Mouse (Mus musculus): ENCODE measurements around the gene Hck. TPM values are rescaled to one million over a fixed set of nuclear protein-coding genes. Genes with fewer than 3 reads are reported as not detected.

The Hck gene
- polyA plus RNA-seq, 1 experiment from 2014 or later: 1.1 TPM

- H3K4me3 ChIP-seq: no peak overlapping the region
- no peak overlapping the region for H3K4me2 ChIP-seq
- H3K36me3 ChIP-seq (ENCODE audit: poor library complexity, severe bottlenecking): no peaks in the 10 kb centered on the region
- ATAC-seq: no peak
- WGBS: 82% methylated on average over 7 of the region's 7 CpGs
- peaks cover 2% of the 10 kb centered on the region; the same call in 1 of the 2 replicates for H3K27me3 ChIP-seq
- no peaks in the 10 kb centered on the region for H3K9me3 ChIP-seq (replicated peaks)
- H3K4me1 ChIP-seq: peaks cover 8% of the 10 kb centered on the region; the same call in 1 of the 2 replicates
- H3K27ac ChIP-seq: no peak overlapping the region
- no peak overlapping the region for H3K9ac ChIP-seq
These were observed 30.9 kb downstream of the Hck start for GRCm38 (mm10) chr2:153139158-153139557.

DNA sequence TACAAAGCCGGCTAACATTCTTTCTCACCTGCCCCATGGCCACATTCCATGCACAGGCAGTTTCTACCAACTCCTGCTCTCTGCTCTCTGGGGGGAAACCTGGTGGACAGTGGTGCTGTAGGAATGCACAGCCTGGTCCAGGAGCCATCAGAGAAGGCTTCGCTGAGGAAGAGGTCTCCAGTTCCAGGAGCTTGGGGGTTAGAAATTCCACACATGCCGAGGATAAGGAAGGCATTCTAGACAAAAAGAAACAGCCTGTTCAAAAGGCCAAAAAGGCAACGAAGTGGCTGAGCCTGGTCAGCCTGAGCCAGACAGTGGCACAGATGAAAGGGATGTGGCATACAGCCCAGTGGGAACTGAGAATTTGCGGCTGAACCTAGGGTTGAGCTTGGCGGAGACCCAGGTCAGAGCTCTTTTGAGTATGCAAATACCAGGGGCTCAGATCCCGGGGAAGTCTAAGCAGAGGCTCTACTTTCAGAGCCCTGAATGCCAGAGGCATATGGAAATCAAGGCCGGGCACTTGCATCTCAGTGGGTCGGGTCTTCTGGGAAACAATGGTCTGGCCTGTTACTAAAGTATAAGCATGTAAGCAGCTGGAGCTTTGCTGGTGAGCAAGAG, 31.8 kb downstream of the Hck start:
- WGBS: 10% methylated on average over 9 of the region's 9 CpGs
- Histone ChIP-seq H3K9me3 (replicated peaks) (no peaks in the 10 kb centered on the region), H3K4me2 (no peak overlapping the region), H3K4me1 (peaks cover 8% of the 10 kb centered on the region; the same call in 1 of the 2 replicates), H3K36me3 (ENCODE audit: poor library complexity, severe bottlenecking) (no peaks in the 10 kb centered on the region), H3K4me3 (no peak overlapping the region), H3K9ac (no peak overlapping the region), H3K27me3 (0 out of 2 replicates have a peak, but pooled peaks cover 2% of the 10 kb centered on the region), H3K27ac (0 out of 2 replicates have a peak overlapping the region, but pooled peaks have one; percentile 6)
- ATAC-seq: peak; percentile 65; the same call in 1 of the 2 replicates

DNA sequence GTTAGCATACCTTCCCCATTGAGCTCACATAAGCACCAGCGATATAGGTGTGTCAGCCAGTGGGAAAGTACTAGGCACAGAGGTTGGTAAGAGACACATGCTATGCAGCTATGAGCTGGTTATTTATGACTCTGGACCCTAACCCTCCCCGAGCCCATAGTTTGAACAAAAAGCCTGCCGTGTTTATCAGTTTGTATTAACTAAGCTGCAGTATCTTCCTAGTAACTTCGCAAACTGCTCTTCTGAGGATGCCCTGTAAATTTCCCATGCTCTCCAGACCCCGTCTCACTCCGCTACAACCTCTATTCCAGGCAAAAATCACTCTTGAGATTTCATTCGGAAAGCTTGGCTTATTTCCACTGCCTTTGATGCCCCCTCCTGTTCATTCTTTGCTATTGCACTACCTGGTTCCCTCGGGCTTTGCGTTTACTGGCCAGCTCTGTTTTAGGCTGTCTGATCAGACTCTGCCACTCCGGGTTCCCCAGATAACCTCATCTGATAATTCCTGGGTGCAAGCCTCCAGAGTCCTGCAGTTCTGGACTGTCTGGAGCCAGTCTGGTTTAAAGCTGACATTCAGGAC, 34.4 kb downstream of the Hck start:
- peak; percentile 43; the same call in 1 of the 2 replicates for ATAC-seq
- H3K27ac ChIP-seq: no peak overlapping the region
- no peak overlapping the region for H3K4me2 ChIP-seq
- no peaks in the 10 kb centered on the region for H3K36me3 ChIP-seq (ENCODE audit: poor library complexity, severe bottlenecking)
- 34% methylated on average over 10 of the region's 10 CpGs for WGBS
- no peak overlapping the region for H3K4me3 ChIP-seq
- no peak overlapping the region for H3K9ac ChIP-seq
- H3K27me3 ChIP-seq: peaks cover 16% of the 10 kb centered on the region; the same call in 1 of the 2 replicates
- no peaks in the 10 kb centered on the region for H3K9me3 ChIP-seq (replicated peaks)
- peaks cover 8% of the 10 kb centered on the region; the same call in 1 of the 2 replicates for H3K4me1 ChIP-seq

DNA sequence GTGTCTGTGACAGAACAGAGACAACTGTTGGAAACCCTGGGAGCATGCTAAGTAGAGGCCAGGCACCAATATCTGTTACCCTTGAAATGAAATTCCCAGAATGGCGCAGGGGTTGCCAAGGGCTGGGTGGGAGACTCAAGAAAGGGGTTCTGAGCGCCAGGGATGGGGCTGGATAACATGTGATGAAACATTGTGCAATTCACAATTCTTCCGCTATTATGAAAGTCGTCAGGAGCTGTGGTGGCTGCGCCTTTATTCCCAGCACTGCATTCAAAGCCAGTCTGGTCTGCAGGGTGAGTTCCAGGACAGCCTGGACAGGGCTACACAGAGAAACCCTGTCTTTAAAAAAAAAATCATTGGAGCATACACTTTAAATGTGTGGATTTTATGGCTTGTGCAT, 37.1 kb downstream of the Hck start:
- 0 out of 2 replicates have a peak, but pooled peaks cover under 1% of the 10 kb centered on the region for H3K4me1 ChIP-seq
- H3K4me2 ChIP-seq: no peak overlapping the region
- no peak overlapping the region for H3K9ac ChIP-seq
- no peaks in the 10 kb centered on the region for H3K36me3 ChIP-seq (ENCODE audit: poor library complexity, severe bottlenecking)
- no peak overlapping the region for H3K4me3 ChIP-seq
- H3K27me3 ChIP-seq: peaks cover 16% of the 10 kb centered on the region; the same call in 1 of the 2 replicates
- H3K9me3 ChIP-seq (replicated peaks): no peaks in the 10 kb centered on the region
- ATAC-seq: no peak
- 79% methylated on average over 5 of the region's 5 CpGs for WGBS
- H3K27ac ChIP-seq: no peak overlapping the region

- Histone ChIP-seq H3K27me3 (peaks cover 23% of the 10 kb centered on the region; the same call in 1 of the 2 replicates), H3K36me3 (ENCODE audit: poor library complexity, severe bottlenecking) (no peaks in the 10 kb centered on the region), H3K27ac (no peak overlapping the region), H3K4me1 (no peaks in the 10 kb centered on the region), H3K4me3 (no peak overlapping the region), H3K4me2 (no peak overlapping the region), H3K9ac (no peak overlapping the region), H3K9me3 (replicated peaks) (no peaks in the 10 kb centered on the region)
- no peak for ATAC-seq
- 76% methylated on average over 3 of the region's 3 CpGs for WGBS
These were observed 39.0 kb downstream of the Hck start for GRCm38 (mm10) chr2:153147236-153147635.

DNA sequence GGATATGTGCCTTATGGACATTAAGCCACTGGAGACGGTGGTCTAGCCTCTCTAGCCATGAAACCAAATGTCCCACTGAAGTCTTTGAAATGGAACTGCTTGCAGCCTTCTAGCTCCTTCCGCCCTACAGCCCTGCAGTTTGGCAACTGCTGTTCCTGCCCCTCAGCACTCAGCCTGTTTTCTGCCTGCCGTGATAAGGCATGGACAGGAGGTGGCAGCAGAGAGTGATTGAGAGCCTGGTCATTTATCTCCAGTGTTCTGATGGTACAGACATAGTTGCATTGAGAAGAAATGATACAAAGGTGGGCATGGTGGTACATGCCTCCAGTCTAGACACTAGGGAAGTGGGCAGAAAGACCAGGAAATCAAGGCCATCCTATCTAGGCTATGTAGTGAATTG, 39.4 kb downstream of the Hck start:
- WGBS: 24% methylated on average over 3 of the region's 3 CpGs
- H3K4me3 ChIP-seq: no peak overlapping the region
- no peak overlapping the region for H3K4me2 ChIP-seq
- H3K27me3 ChIP-seq: peaks cover 23% of the 10 kb centered on the region; the same call in 1 of the 2 replicates
- 0 out of 2 replicates have a peak, but pooled peaks have one; percentile 30 for ATAC-seq
- no peaks in the 10 kb centered on the region for H3K4me1 ChIP-seq
- no peaks in the 10 kb centered on the region for H3K9me3 ChIP-seq (replicated peaks)
- H3K27ac ChIP-seq: no peak overlapping the region
- H3K36me3 ChIP-seq (ENCODE audit: poor library complexity, severe bottlenecking): no peaks in the 10 kb centered on the region
- H3K9ac ChIP-seq: no peak overlapping the region

GRCm38 (mm10) chr2:153149742-153150141, 41.5 kb downstream of the Hck start:
- H3K4me2 ChIP-seq: no peak overlapping the region
- H3K4me1 ChIP-seq: no peaks in the 10 kb centered on the region
- H3K36me3 ChIP-seq (ENCODE audit: poor library complexity, severe bottlenecking): no peaks in the 10 kb centered on the region
- no peak overlapping the region for H3K9ac ChIP-seq
- H3K4me3 ChIP-seq: no peak overlapping the region
- peaks cover 32% of the 10 kb centered on the region; the same call in 1 of the 2 replicates for H3K27me3 ChIP-seq
- H3K9me3 ChIP-seq (replicated peaks): no peaks in the 10 kb centered on the region
- 79% methylated on average over 3 of the region's 3 CpGs for WGBS
- H3K27ac ChIP-seq: no peak overlapping the region
- no peak for ATAC-seq

- peaks cover 37% of the 10 kb centered on the region; the same call in 1 of the 2 replicates for H3K27me3 ChIP-seq
- no peak overlapping the region for H3K4me3 ChIP-seq
- H3K36me3 ChIP-seq (ENCODE audit: poor library complexity, severe bottlenecking): no peaks in the 10 kb centered on the region
- H3K27ac ChIP-seq: no peak overlapping the region
- no peak overlapping the region for H3K9ac ChIP-seq
- no peaks in the 10 kb centered on the region for H3K9me3 ChIP-seq (replicated peaks)
- H3K4me1 ChIP-seq: no peaks in the 10 kb centered on the region
- no peak overlapping the region for H3K4me2 ChIP-seq
- no peak for ATAC-seq
- 82% methylated on average over 7 of the region's 7 CpGs for WGBS
These were observed 42.8 kb downstream of the Hck start for GRCm38 (mm10) chr2:153151026-153151425.

GRCm38 (mm10) chr2:153151926-153152665, 43.8 kb downstream of the Hck start:
- peaks cover 26% of the 10 kb centered on the region; the same call in 1 of the 2 replicates for H3K27me3 ChIP-seq
- H3K4me3 ChIP-seq: no peak overlapping the region
- H3K9me3 ChIP-seq (replicated peaks): no peaks in the 10 kb centered on the region
- 83% methylated on average over 8 of the region's 8 CpGs for WGBS
- no peaks in the 10 kb centered on the region for H3K36me3 ChIP-seq (ENCODE audit: poor library complexity, severe bottlenecking)
- no peaks in the 10 kb centered on the region for H3K4me1 ChIP-seq
- no peak overlapping the region for H3K9ac ChIP-seq
- H3K4me2 ChIP-seq: no peak overlapping the region
- no peak overlapping the region for H3K27ac ChIP-seq
- ATAC-seq: no peak

GRCm38 (mm10) chr2:153153033-153153450, 44.8 kb downstream of the Hck start:
- H3K9me3 ChIP-seq (replicated peaks): no peaks in the 10 kb centered on the region

GRCm38 (mm10) chr2:153157270-153157669, 49.0 kb downstream of the Hck start:
- Histone ChIP-seq H3K4me3 (no peak overlapping the region), H3K36me3 (ENCODE audit: poor library complexity, severe bottlenecking) (no peaks in the 10 kb centered on the region), H3K27ac (no peak overlapping the region), H3K9me3 (replicated peaks) (no peaks in the 10 kb centered on the region), H3K4me2 (no peak overlapping the region), H3K9ac (no peak overlapping the region), H3K4me1 (peaks cover 5% of the 10 kb centered on the region), H3K27me3 (peaks cover 32% of the 10 kb centered on the region)
- WGBS: 83% methylated on average over 3 of the region's 3 CpGs
- no peak for ATAC-seq

More at GRCm38 (mm10) chr2:153153033-153153450, 44.8 kb downstream of the Hck start:
- WGBS: 79% methylated on average over 4 of the region's 4 CpGs
- no peaks in the 10 kb centered on the region for H3K36me3 ChIP-seq (ENCODE audit: poor library complexity, severe bottlenecking)
- H3K4me2 ChIP-seq: no peak overlapping the region
- no peak overlapping the region for H3K9ac ChIP-seq
- ATAC-seq: no peak
- H3K27me3 ChIP-seq: peaks cover 23% of the 10 kb centered on the region; the same call in 1 of the 2 replicates
- H3K4me1 ChIP-seq: no peaks in the 10 kb centered on the region
- no peak overlapping the region for H3K27ac ChIP-seq
- no peak overlapping the region for H3K4me3 ChIP-seq

- no peak overlapping the region for H3K9ac ChIP-seq
- peaks cover 24% of the 10 kb centered on the region for H3K27me3 ChIP-seq
- peaks cover 8% of the 10 kb centered on the region for H3K4me1 ChIP-seq
- no peak overlapping the region for H3K4me2 ChIP-seq
- no peaks in the 10 kb centered on the region for H3K9me3 ChIP-seq (replicated peaks)
- H3K27ac ChIP-seq: no peak overlapping the region
- ATAC-seq: no peak
- no peak overlapping the region for H3K4me3 ChIP-seq
- H3K36me3 ChIP-seq (ENCODE audit: poor library complexity, severe bottlenecking): no peaks in the 10 kb centered on the region
- WGBS: 87% methylated on average over 5 of the region's 5 CpGs
These were observed 51.9 kb downstream of the Hck start for GRCm38 (mm10) chr2:153160133-153160532.

Data from forebrain, embryonic 13.5 days (tissue).